Mouse (Mus musculus) mature B cell (primary cell): ENCODE results near the gene Paqr9.

Experiments
- in situ Hi-C: fragments of 300-500 bp; cut with MboI; formaldehyde crosslinking; loops from 2 replicates; pipeline ENCODE4 v1.14.3; 2019

Paqr9 gene

DNA sequence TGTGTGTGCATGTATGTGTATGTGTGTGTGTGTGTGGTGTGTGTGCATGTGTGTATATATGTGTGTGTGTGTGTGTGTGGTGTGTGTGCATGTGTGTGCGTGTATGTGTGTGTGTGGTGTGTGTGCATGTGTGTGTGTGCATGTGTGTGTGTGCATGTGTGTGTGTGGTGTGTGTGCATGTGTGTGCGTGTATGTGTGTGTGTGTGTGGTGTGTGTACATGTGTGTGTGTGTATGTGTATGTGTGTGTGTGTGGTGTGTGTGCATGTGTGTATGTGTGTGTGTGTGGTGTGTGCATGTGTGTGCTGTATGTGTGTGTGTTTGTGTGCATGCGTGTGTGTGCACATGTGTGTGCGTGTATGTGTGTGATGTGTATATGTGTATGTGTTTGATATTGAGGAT, 14.9 kb upstream of the Paqr9 start:
- in situ Hi-C loops: no loop called here

DNA sequence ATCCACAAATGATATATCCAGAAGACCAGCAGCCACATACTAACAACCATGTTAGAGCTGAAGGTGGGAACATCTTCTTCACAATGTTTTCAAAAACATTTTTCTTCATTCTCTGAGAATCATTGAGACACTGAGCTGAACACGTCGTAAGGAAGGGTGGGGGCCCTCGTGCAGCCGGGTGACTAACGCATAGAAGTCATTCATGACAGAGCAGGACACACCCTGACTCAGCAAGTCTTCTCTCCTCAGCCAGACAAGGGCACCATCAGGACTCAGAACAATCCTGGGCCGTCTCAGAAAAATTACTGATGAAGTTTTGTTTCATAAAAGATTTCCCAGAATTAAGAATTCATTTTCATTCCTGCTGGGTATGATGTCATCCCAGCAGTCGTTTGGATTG, 12.8 kb upstream of the Paqr9 start:
- in situ Hi-C loops: no loop called here

DNA sequence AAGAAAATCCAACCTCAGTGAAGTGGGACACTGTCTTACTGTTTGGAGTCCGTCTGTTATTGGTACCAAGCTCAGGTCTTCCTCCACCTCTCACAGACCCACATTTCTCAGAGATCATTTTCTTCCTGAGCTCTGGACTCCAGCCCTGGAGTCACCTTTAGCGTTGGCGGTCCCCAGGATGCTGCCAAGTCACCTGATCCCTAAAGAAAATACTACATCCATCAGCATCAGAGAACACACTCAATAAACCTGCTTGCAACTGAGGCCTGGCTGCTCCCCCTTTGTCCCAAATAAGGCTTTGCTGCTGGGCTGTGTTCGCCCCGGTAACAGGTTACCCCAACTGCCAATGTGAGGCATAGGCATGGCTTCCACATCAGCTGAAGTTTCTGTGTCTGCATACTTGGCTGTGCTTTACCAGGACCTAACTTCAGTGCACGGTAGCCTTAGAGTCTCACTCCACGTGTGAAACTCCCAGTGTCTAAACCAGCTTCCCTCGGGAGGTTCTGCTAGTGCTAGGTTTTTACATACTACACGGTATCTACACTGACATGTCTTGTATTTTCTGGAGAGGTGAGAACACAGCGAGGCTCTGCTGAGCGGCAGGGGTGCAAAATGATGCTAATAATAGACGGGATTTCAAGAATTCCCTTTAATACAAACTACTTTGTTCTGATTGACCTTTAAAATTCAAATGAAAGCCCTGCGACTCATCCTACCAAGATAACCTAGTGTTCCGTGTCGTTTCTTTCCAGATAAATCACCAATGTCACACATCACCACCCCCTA, 9.6 kb upstream of the Paqr9 start:
- in situ Hi-C loops: no loop called here

- in situ Hi-C loops: no loop called here
Observed at GRCm38 (mm10) chr9:95550856-95551774, 8.3 kb upstream of the Paqr9 start.

- in situ Hi-C loops: no loop called here
Observed at GRCm38 (mm10) chr9:95552175-95552705, 7.2 kb upstream of the Paqr9 start.

DNA sequence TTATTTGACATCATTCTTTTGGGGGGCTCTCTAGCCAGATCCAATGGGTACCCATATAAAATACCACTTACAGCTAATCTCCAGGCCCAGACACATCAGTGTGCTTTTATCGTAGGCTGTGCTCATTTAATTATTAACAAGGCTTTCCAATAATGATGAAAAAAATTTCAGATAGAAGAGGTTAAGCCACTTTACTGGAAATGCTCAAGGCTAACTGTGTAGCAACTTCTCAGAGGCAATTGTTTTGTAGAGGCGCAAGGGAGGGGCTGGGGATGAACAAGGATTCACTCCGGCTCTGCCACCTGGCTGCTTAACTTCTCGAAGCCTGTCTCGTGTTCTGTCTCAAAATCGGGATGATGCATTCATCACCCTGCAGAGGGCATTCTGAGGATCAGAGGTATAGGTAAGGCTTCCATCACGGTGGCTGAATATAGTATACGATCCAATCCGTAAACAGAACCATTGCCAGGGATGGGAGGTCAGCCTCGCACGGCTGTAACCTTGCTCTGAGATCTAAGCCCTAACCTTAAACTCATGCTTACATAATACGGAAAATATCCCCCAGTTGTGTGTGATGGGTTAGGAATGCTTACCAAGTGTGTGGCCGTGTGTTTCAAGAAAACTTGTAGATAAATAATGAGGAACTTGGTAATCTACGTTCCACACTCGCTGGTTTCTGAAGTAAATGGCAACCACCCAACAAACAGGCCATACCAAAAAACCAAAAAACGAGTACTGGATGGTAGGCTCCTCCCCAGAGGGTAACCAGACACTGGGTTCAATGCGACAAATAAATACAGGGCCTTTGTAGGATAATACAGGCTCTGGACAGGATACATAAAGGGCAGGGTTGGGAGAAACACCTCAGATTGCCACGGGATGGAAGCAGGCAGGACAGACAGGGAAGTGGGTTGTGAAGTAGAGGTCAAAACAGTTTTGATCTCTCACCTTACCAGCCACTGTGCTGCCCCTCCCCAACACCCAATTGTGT, 4.9 kb upstream of the Paqr9 start:
- in situ Hi-C loops: no loop called here

- in situ Hi-C loops: no loop called here
Observed at GRCm38 (mm10) chr9:95555233-95555740, 4.2 kb upstream of the Paqr9 start.

- in situ Hi-C loops: no loop called here
Observed at GRCm38 (mm10) chr9:95556067-95556512, 3.4 kb upstream of the Paqr9 start.

GRCm38 (mm10) chr9:95557722-95558121, 1.7 kb upstream of the Paqr9 start:
- in situ Hi-C loops: no loop called here

GRCm38 (mm10) chr9:95558726-95559058, 765 bp upstream of the Paqr9 start:
- in situ Hi-C loops: no loop called here

DNA sequence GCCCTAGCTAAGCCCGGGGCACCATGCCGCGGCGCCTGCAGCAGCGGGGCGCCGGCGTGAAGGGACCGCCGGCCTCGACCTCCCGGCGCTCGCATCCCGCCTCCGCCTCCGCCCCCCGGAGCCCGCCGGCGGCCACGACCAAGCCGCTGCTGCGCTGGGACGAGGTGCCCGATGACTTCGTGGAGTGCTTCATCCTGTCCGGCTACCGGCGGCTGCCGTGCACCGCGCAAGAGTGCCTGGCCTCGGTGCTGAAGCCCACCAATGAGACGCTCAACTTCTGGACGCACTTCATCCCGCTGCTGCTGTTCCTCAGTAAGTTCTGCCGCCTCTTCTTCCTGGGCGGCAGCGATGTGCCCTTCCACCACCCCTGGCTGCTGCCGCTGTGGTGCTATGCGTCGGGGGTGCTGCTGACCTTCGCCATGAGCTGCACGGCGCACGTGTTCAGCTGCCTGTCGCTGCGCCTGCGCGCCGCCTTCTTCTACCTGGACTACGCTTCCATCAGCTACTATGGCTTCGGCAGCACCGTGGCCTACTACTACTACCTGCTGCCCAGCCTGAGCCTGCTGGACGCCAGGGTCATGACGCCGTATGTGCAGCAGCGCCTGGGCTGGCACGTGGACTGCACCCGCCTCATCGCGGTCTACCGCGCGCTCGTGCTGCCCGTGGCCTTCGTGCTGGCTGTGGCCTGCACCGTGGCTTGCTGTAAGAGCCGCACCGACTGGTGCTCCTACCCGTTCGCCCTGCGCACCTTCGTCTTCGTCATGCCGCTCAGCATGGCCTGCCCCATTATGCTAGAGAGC, 679 bp downstream of the Paqr9 start:
- in situ Hi-C loops: no loop called here

DNA sequence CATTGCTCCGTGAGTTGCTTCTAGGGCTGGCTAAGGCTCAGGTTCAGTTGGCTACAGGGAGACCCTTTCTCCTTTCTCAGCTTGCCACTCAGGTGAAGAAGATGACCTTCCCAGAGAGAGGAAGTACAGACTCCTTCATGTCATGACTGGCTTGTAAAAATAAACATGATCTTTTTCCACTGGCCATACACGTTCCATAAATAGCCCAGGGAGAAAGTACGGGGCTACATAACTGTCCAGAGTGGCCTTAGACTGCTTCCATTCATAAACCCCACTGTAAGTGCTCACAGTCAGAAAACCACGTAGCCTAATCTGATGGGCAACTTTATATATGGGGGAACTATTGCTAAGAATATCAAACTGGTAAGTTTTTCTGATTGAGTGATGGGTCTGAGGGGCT, 4.6 kb downstream of the Paqr9 start:
- in situ Hi-C loops: no loop called here

DNA sequence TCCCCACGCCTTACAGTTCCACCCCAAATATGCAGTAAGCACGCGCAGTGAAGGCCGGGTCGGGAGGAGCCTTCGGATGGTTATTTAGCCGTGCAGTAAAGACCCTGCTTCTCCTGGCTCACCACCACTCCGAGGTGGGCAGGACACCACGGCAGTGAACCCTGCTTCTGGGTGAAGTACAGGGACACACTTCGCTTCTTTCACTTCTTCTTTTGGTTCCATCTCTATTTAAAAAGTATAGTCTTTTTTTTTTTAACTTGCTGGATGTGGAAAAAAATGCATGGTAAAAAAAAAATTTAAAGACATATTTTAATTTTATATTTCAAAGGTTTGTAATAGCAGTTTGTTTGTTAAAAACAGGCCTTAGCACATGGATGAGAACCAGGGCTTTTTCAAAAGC, 6.9 kb downstream of the Paqr9 start:
- in situ Hi-C loops: no loop called here

DNA sequence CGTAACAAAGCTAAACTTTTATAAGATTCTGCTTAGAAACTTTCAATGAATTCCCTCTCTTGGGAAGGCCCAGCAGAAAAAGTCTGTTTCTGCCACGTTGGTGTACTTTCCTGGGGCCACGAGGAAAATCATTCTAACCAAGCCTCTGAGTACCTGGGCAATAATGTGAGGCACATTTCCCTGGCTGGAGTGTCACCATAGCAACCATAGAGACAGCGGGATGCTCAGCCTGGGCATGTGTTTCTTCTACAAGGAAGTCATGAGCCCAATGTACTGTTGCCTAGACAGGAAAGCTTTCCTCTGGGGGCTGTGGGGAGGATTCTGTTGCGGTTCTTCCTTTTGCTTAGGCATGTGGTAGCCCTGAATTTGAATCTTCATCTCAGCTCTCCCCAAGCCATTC, 7.5 kb downstream of the Paqr9 start:
- in situ Hi-C loops: no loop called here

- in situ Hi-C loops: no loop called here
Observed at GRCm38 (mm10) chr9:95569249-95569648, 9.8 kb downstream of the Paqr9 start.

DNA sequence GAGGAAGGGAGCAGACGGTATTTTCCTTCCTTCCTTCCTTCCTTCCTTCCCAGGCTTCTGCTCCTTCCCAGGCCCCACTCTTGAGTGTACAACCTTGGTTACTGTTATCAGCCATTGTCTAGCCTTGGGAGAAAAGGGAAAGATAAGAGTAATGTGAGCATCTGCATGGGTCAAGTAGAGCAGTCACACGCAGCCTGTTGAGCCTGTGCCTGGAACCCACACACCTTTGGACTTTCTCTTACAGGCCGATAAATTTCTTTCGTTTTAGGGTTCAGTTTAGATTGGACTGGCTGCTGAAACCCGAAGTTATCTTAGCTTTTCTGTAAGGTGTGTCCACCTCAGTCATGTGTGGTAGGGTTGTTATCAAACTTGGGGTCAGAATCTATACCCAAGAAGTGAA, 10.5 kb downstream of the Paqr9 start:
- in situ Hi-C loops: no loop called here

DNA sequence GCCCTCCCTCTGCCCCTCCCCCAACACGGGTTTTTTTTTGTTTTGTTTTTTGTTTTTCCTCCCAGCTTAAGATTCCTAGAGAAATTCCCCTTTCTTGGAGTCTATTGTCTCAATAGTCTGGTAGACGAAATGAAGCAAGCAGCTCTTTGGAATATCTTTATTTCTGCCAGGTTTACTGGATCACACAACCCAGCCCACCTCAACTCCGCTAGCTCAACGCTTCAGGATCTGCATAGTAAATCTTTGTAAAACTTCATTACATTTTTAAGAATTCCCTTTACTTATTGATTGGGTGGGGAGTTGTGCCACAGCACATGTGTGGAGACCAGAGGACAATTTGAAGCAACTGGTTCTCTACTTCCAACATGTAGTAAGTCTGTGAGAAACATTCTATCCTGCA, 11.1 kb downstream of the Paqr9 start:
- in situ Hi-C loops: no loop called here

DNA sequence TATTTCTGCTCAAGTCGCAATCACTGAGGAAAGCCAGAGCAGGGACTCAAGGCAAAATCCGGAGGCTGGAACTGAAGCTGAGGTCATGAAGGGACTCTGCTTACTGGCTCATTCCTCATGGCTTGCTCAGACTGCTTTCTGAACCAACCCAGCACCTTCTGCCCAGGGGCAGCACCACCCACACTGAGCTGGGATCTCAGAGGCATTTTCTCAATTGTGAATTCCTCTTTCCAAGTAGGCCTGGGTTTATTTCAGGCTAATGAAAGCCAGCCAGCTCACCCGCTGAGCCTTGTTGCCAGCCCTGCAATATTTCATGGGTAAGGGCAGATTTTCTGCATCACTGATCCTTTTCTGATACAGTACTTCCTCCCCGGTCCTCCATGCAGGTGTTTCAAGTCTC, 12.0 kb downstream of the Paqr9 start:
- in situ Hi-C loops: no loop called here

DNA sequence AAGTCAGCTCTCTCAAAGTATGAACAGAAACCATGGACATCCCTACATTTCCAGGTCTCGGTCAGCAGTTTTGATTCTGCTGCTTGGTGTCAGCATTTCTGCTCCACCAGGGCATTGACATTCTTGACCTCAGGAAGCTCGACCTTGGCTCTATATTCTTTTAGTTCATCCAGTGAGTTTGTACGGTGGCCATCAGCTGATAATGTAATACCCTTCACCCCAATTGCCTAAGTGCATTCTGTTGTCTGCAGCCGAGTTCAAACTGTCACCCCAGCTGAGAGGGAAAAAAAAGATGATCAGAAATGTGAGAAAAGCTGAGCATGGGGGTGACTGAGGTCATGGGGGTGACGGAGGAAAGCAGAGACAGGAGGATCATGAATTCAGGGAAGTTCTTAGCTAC, 13.1 kb downstream of the Paqr9 start:
- in situ Hi-C loops: no loop called here

DNA sequence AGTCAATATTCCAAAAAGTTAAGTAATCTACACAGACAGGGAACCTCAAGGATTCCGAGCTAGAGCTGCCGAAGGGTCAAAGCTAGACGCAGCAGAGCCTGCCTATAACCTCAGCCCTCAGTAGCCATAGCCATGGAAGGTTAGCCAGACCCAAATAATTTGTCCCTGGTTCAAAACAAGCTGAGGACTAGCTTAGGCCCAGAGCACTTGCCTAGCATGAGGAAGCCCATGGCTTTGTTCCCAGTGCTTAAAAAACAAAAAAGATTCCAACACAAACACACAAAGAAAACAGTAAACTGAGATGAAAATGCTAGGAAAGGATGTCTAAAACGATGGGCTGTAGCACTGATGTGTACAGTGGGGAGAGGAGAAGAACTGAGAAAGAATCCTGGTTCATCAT, 14.7 kb downstream of the Paqr9 start:
- in situ Hi-C loops: no loop called here

- in situ Hi-C loops: no loop called here
Observed at GRCm38 (mm10) chr9:95577502-95577901, 18.0 kb downstream of the Paqr9 start.
